Mouse (Mus musculus) ES-E14 (cell line): ENCODE results near the gene Mef2c. TPM values are rescaled to one million over a fixed set of nuclear protein-coding genes. Genes with fewer than 3 reads are reported as not detected.

ENCODE experiments used
- DNase-seq: peaks from one replicate; pipeline ENCODE4 v3.0.0-alpha.2; 2013; ENCODE audit warnings: low read depth, low spot score
- H3K27ac ChIP-seq: 2 replicates; pipeline ENCODE4 v1.5.1; 2012; ENCODE audit warnings: low read depth, mild to moderate bottlenecking, low read length, moderate library complexity, mixed read lengths; ENCODE audit not compliant: poor library complexity, insufficient read depth, severe bottlenecking
- H3K36me3 ChIP-seq: 2 replicates; pipeline ENCODE4 v1.6.1; 2012; ENCODE audit warnings: mild to moderate bottlenecking, low read length, moderate library complexity, mixed read lengths; ENCODE audit not compliant: control insufficient read depth, poor library complexity, insufficient read depth, severe bottlenecking
- H3K4me1 ChIP-seq, 2 experiments: fragments of 150-350 bp in 1 of 2; sonication (generic) in 1 of 2; 2 replicates each; pipeline ENCODE4 v1.6.1; 2012; ENCODE audit warnings: low read length in 2 of 2, mild to moderate bottlenecking in 1 of 2, mixed read lengths in 1 of 2; ENCODE audit not compliant: control insufficient read depth in 2 of 2, insufficient read depth in 2 of 2, poor library complexity in 1 of 2
- H3K4me3 ChIP-seq, 2 experiments: fragments of 150-350 bp in 1 of 2; sonication (generic) in 1 of 2; 2 replicates each; pipeline ENCODE4 v1.5.1; 2012; ENCODE audit warnings: low read length in 2 of 2, low read depth in 1 of 2, mild to moderate bottlenecking in 1 of 2, mixed read lengths in 1 of 2; ENCODE audit not compliant: insufficient read depth in 1 of 2, poor library complexity in 1 of 2, severe bottlenecking in 1 of 2
- H3K9ac ChIP-seq: 2 replicates; pipeline ENCODE4 v1.6.1; 2012; ENCODE audit warnings: low read depth, mild to moderate bottlenecking, low read length, mixed read lengths; ENCODE audit not compliant: poor library complexity, insufficient read depth, severe bottlenecking
- H3K9me3 ChIP-seq: fragments of 150-350 bp; sonication (generic); 2 replicates; pipeline ENCODE4 v1.6.1; 2012; ENCODE audit warnings: low read depth, mild to moderate bottlenecking, low read length; ENCODE audit not compliant: control insufficient read depth, insufficient read depth
- CHD2 ChIP-seq: IDR thresholded peaks from 2 replicates; pipeline ENCODE4 v1.6.1; 2014; ENCODE audit warnings: mild to moderate bottlenecking, low read depth, low read length, inconsistent platforms
- HCFC1 ChIP-seq: IDR thresholded peaks from 2 replicates; pipeline ENCODE4 v1.6.1; 2012; ENCODE audit warnings: low read length, inconsistent platforms, borderline replicate concordance; ENCODE audit not compliant: insufficient read depth
- MAFK ChIP-seq: IDR thresholded peaks from 2 replicates; pipeline ENCODE4 v1.6.1; 2014; ENCODE audit warnings: mild to moderate bottlenecking, low read depth, low read length, inconsistent platforms; ENCODE audit not compliant: insufficient read depth
- ZC3H11A ChIP-seq: IDR thresholded peaks from 2 replicates; pipeline ENCODE4 v1.6.1; 2012; ENCODE audit warnings: low read depth, mild to moderate bottlenecking, inconsistent platforms, low read length, borderline replicate concordance
- ZNF384 ChIP-seq: IDR thresholded peaks from 2 replicates; pipeline ENCODE4 v1.6.1; 2012; ENCODE audit warnings: low read depth, low read length, inconsistent platforms
- in situ Hi-C, 2 experiments: fragments of 600-800 bp; cut with MboI; formaldehyde crosslinking; loops; one replicate each; pipeline ENCODE4 v1.15.1; 2025; ENCODE audit warnings: low sequenced_read_pairs in 2 of 2, inconsistent platforms in 1 of 2; ENCODE audit not compliant: unreplicated experiment in 2 of 2
- total RNA-seq: library from RNA; depleted of rRNA; stranded (reverse); fragments of 300-350 nt; gene quantifications from 2 replicates; pipeline ENCODE4 v1.2.3, GENCODE M21; 2012; rRNA removed

The Mef2c gene
- total RNA-seq: 0.32 and 0.76 TPM in 2 replicates

- no peak for DNase-seq
- TF ChIP-seq ZC3H11A: no peak
- no peak for TF ChIP-seq HCFC1
- TF ChIP-seq CHD2: no peak
- TF ChIP-seq MAFK: no peak
- TF ChIP-seq ZNF384: no peak
- H3K9ac ChIP-seq: no peak within 1 kb of the TSS
These were observed at the start of gene Mef2c for GRCm38 (mm10) chr13:83503919-83504318. Mef2c (plus strand) TSS chr13:83504034.

GRCm38 (mm10) chr13:83458729-83459128 lies 45.1 kb upstream of the Mef2c start:
- no peak for TF ChIP-seq MAFK
- no peak for TF ChIP-seq HCFC1
- TF ChIP-seq ZNF384: no peak
- TF ChIP-seq ZC3H11A: no peak
- no peak for TF ChIP-seq CHD2
- no peaks in the 10 kb centered on the region for H3K4me1 ChIP-seq
- no peak overlapping the region for H3K4me3 ChIP-seq
- in situ Hi-C loops: no loop called here
- H3K36me3 ChIP-seq: no peaks in the 10 kb centered on the region
- H3K27ac ChIP-seq: no peak overlapping the region
- H3K9me3 ChIP-seq: no peaks in the 10 kb centered on the region
- DNase-seq: no peak
- H3K9ac ChIP-seq: no peak overlapping the region

More at GRCm38 (mm10) chr13:83503919-83504318, at the start of gene Mef2c:
- Histone ChIP-seq H3K4me1 (no peaks in the 10 kb centered on the region), H3K9me3 (no peaks in the 10 kb centered on the region), H3K36me3 (no peaks in the 10 kb centered on the region), H3K4me3 (no peak within 1 kb of the TSS), H3K27ac (no peak within 1 kb of the TSS)
- in situ Hi-C loops: no loop called here

- Histone ChIP-seq H3K9ac (no peak overlapping the region), H3K36me3 (no peaks in the 10 kb centered on the region), H3K4me1 (no peaks in the 10 kb centered on the region), H3K4me3 (no peak overlapping the region), H3K9me3 (no peaks in the 10 kb centered on the region), H3K27ac (no peak overlapping the region)
- TF ChIP-seq CHD2 (no peak), ZC3H11A (no peak), MAFK (no peak), HCFC1 (no peak), ZNF384 (no peak)
- in situ Hi-C loops: no loop called here
- DNase-seq: no peak
These were observed 44.2 kb upstream of the Mef2c start for GRCm38 (mm10) chr13:83459600-83459999.

- Histone ChIP-seq H3K27ac (no peak overlapping the region), H3K9ac (no peak overlapping the region), H3K36me3 (no peaks in the 10 kb centered on the region), H3K4me1 (no peaks in the 10 kb centered on the region), H3K4me3 (no peak overlapping the region), H3K9me3 (no peaks in the 10 kb centered on the region)
- TF ChIP-seq ZNF384: no peak
- no peak for TF ChIP-seq MAFK
- TF ChIP-seq ZC3H11A: no peak
- TF ChIP-seq HCFC1: no peak
- no peak for TF ChIP-seq CHD2
- in situ Hi-C loops: no loop called here
- no peak for DNase-seq
These were observed 43.2 kb upstream of the Mef2c start for GRCm38 (mm10) chr13:83460620-83461019.

GRCm38 (mm10) chr13:83461556-83461955 lies 42.3 kb upstream of the Mef2c start:
- no peaks in the 10 kb centered on the region for H3K4me1 ChIP-seq
- TF ChIP-seq ZNF384: no peak
- no peak for TF ChIP-seq HCFC1
- TF ChIP-seq ZC3H11A: no peak
- TF ChIP-seq CHD2: no peak
- TF ChIP-seq MAFK: no peak
- H3K9me3 ChIP-seq: no peaks in the 10 kb centered on the region
- H3K27ac ChIP-seq: no peak overlapping the region
- H3K36me3 ChIP-seq: no peaks in the 10 kb centered on the region
- no peak overlapping the region for H3K9ac ChIP-seq
- DNase-seq: no peak
- in situ Hi-C loops: no loop called here
- H3K4me3 ChIP-seq: no peak overlapping the region
